Mouse (Mus musculus) G1E (cell line): Measurements from ENCODE around the gene Ly86. TPM values are rescaled to one million over a fixed set of nuclear protein-coding genes. Genes with fewer than 3 reads are reported as not detected.

ENCODE experiments used
- ATAC-seq: 2 replicates; pipeline ENCODE4 v1.8.0; 2016; ENCODE audit warnings: mild to moderate bottlenecking; ENCODE audit not compliant: insufficient number of reproducible peaks, poor library complexity, low FRiP score, severe bottlenecking; ENCODE audit errors: extremely low read depth
- DNase-seq: peaks from one replicate; pipeline ENCODE4 v3.0.0; 2012; ENCODE audit warnings: low spot score
- H3K27me3 ChIP-seq: 2 replicates; pipeline ENCODE4 v1.6.1; 2012; ENCODE audit warnings: mild to moderate bottlenecking, low read length, inconsistent platforms; ENCODE audit not compliant: insufficient read depth
- H3K36me3 ChIP-seq: replicated peaks from 2 replicates; pipeline ENCODE3; 2012; ENCODE audit warnings: mild to moderate bottlenecking, inconsistent platforms
- H3K4me1 ChIP-seq: 2 replicates; pipeline ENCODE4 v1.6.1; 2012; ENCODE audit warnings: low read depth, low read length, inconsistent platforms, mixed read lengths; ENCODE audit not compliant: insufficient read depth
- H3K4me3 ChIP-seq: 2 replicates; pipeline ENCODE4 v1.5.1; 2012; ENCODE audit warnings: low read depth, mild to moderate bottlenecking, inconsistent platforms, low read length, moderate library complexity, mixed read lengths
- H3K9me3 ChIP-seq: replicated peaks from 2 replicates; pipeline ENCODE4 v1.6.1; 2012; ENCODE audit warnings: inconsistent platforms
- CTCF ChIP-seq: IDR thresholded peaks from 2 replicates; pipeline ENCODE4 v1.5.1; 2012; ENCODE audit warnings: low read depth, low read length, inconsistent platforms, mixed read lengths
- GATA1 ChIP-seq: IDR thresholded peaks from 2 replicates; pipeline ENCODE4 v1.6.1; 2012; ENCODE audit warnings: borderline replicate concordance, low read length, inconsistent platforms, mixed read lengths
- GATA2 ChIP-seq: IDR thresholded peaks from 2 replicates; pipeline ENCODE4 v1.6.1; 2012; ENCODE audit warnings: low read depth, low read length, inconsistent platforms, borderline replicate concordance
- POLR2AphosphoS5 ChIP-seq: IDR thresholded peaks from 2 replicates; pipeline ENCODE4 v1.6.1; 2012; ENCODE audit warnings: low read depth, low read length, inconsistent platforms; ENCODE audit not compliant: insufficient replicate concordance
- TAL1 ChIP-seq: conservative IDR thresholded peaks from 2 replicates; pipeline ENCODE4 v1.6.1; 2012; ENCODE audit warnings: low read depth, low read length, inconsistent platforms, mixed read lengths
- polyA plus RNA-seq: library from polyadenylated mRNA; stranded (reverse); fragments of >175 nt; gene quantifications from 2 replicates; pipeline ENCODE4 v1.2.3, GENCODE M21; 2012
- total RNA-seq, 2 experiments: library from RNA; stranded (forward) in 1 of 2; stranded (reverse) in 1 of 2; fragments of 200-1000 nt in 1 of 2; fragments of >200 nt in 1 of 2; fragmentation: Nextera tagmentation in 1 of 2; gene quantifications; 2 replicates each; pipeline ENCODE4 v1.2.3; 2014 to 2017

Gene Ly86
- total and polyA plus RNA-seq, 3 experiments, result 0.22 TPM; not detected in 2

DNA sequence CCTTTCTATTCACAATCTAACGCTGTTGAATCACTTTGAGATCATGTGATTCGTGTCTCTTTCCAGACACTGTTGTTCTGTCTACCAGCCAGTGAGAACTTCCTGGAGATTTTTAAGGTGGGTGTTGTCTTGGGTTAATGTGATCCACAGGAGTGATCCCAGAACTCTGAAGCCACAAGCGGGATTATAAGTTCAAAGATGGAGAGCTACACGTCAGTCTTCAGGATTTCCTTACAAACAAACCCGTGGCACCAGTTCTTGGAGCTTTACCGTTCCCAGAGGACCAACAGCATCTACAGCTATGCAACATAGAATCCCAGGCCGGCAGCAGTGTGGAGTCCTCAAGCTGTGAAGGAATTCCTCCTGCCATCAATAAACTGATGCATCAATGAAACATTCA is 94.5 kb downstream of the Ly86 start:
- Histone ChIP-seq H3K4me3 (no peak overlapping the region), H3K36me3 (no peaks in the 10 kb centered on the region), H3K9me3 (no peaks in the 10 kb centered on the region), H3K4me1 (peaks cover 5% of the 10 kb centered on the region), H3K27me3 (peaks cover 52% of the 10 kb centered on the region)
- TF ChIP-seq GATA1, result no peak
- TF ChIP-seq TAL1, result no peak
- ATAC-seq (no peak), DNase-seq (no peak)

DNA sequence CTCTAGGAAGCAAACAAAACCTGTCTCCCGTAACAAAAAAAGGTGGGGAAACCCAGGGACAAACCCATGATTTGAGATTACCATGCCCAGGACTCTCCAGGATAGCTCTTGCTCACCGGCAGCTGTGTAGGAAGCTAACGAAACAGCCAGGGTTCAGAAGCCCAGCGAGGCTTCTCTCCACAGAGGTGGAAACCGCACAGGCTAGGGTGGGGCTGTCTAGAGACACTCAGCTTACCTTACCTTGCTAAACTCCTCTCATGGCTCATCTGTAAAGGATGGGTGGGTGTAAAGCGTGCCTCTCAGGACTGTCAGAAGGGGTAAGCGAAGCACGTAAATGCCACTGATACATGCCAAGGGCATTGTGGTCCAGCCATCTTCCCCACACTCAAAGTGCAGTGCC is 94.9 kb downstream of the Ly86 start:
- ATAC-seq, result no peak
- no peaks in the 10 kb centered on the region for H3K36me3 ChIP-seq
- H3K4me1 ChIP-seq, result 0 out of 2 replicates have a peak, but pooled peaks cover 4% of the 10 kb centered on the region
- DNase-seq, result no peak
- no peaks in the 10 kb centered on the region for H3K9me3 ChIP-seq
- no peak overlapping the region for H3K4me3 ChIP-seq
- peaks cover 47% of the 10 kb centered on the region for H3K27me3 ChIP-seq
- TF ChIP-seq GATA2 (no peak), GATA1 (no peak), POLR2AphosphoS5 (no peak), TAL1 (no peak), CTCF (no peak)

DNA sequence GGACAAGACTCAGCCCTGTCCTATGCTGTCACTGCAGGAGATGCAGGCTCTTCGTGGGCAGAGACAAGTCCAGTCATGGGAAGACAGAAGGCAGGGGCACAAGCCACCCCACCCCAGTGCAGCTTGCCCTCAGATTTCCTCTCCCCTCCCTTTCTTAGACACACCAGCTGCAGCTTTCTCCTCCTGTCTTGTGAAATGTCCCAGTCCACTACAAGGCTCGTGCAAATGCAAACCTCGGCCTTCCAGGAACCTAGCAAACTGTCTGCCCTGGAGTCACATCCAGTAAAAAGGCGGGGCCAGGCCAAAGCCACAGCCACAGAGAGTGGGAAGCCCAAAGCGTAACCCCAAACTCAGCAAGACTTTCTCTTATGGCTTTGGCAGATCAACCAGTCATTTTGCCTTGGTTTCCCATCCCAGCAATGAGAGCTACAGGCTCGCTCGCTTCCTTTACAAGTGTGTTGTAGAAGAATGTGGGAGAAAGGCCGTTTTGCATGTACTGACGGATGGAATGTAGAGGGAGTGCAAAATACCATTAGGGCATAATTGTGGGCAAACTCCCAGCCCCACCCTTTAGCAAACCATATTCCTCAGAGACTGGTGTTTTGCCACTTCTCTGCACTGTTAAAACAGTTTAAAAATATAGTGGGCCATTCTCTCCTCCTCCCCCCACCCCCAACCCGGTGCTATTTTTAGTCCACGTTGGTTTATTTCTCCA is 95.7 kb downstream of the Ly86 start:
- no peaks in the 10 kb centered on the region for H3K36me3 ChIP-seq
- no peaks in the 10 kb centered on the region for H3K9me3 ChIP-seq
- DNase-seq (no peak), ATAC-seq (no peak)
- H3K4me3 ChIP-seq, result no peak overlapping the region
- peaks cover 42% of the 10 kb centered on the region for H3K27me3 ChIP-seq
- TF ChIP-seq POLR2AphosphoS5 (no peak), TAL1 (no peak)
- H3K4me1 ChIP-seq, result 0 out of 2 replicates have a peak, but pooled peaks cover 4% of the 10 kb centered on the region

DNA sequence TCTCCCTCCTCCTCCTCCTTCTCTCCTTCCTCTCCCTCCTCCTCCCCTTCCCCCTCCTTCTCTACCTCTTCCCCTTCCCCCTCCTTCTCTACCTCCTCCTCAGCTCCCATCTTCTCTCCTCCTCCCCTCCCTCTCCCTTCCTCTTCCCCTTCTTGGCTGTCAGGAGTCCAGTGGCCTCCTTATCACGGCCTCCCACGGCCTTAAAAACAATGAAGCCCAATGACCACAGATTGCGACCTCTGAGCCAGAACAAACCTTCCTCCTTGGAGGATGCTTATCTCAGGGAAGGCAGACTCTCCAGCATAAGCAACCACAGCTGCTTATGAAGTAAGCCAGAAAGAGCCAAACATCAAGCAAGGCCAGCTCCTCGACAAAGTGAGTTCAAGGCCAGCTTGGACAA is 97.0 kb downstream of the Ly86 start:
- no peaks in the 10 kb centered on the region for H3K36me3 ChIP-seq
- no peak for TF ChIP-seq GATA1
- no peak for TF ChIP-seq CTCF
- no peak for TF ChIP-seq GATA2
- TF ChIP-seq TAL1, result no peak
- no peak for TF ChIP-seq POLR2AphosphoS5
- 0 out of 2 replicates have a peak, but pooled peaks cover 4% of the 10 kb centered on the region for H3K4me1 ChIP-seq
- DNase-seq, result no peak
- peaks cover 35% of the 10 kb centered on the region for H3K27me3 ChIP-seq
- ATAC-seq, result peak; percentile 75
- H3K4me3 ChIP-seq, result no peak overlapping the region
- H3K9me3 ChIP-seq, result no peaks in the 10 kb centered on the region

DNA sequence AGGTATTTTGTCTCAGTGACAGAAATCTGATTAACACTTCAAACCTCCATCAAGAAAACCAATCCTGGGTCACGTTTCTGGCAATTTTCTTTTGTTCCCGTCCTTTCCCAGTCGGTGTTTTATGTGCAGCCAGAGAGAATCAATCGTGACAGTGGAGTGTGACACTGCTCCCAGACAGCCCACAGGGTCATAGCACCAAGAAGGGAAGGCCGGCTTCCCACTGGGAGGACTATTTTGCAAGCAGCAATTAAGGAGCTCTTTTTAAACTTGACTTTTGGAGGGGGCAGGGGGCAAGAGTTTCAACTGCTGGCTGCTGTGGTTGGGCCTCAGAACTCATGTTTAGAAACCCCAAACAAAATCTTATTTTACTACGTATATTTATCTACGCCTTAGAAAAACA is 97.5 kb downstream of the Ly86 start:
- H3K9me3 ChIP-seq, result no peaks in the 10 kb centered on the region
- H3K27me3 ChIP-seq, result peaks cover 33% of the 10 kb centered on the region
- no peak overlapping the region for H3K4me3 ChIP-seq
- H3K36me3 ChIP-seq, result no peaks in the 10 kb centered on the region
- ATAC-seq (no peak), DNase-seq (no peak)
- 0 out of 2 replicates have a peak, but pooled peaks cover 4% of the 10 kb centered on the region for H3K4me1 ChIP-seq
- TF ChIP-seq CTCF, result no peak
- TF ChIP-seq POLR2AphosphoS5, result no peak
- no peak for TF ChIP-seq TAL1
- TF ChIP-seq GATA2, result no peak
- TF ChIP-seq GATA1, result no peak

DNA sequence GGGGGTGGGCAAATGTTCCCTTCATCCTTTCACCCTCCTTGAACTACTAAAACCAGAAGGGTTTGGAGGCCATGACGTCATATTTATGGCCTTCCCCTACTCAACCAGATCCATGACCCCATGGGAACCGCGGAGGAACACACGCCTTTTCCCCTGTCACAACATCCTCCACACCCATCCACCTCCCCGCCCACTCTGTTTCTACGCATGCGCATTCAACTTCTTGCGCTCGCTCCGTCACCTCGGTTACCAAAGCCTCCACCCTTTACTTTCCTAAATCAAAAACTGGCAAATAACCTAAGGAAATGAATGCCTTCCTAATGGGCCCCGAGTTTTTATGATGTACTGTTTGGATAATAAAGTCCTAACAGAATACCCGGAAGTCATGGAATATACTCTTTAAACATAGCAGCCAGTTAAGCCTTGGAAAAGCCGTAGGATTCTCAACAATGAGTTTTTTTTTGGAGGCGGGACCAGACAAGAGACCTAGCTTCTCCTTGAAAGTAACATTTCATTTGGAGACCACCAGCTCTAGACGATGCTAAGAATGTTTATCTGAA is 101.8 kb downstream of the Ly86 start:
- TF ChIP-seq TAL1 (no peak), POLR2AphosphoS5 (no peak), GATA2 (no peak), CTCF (no peak), GATA1 (no peak)
- peaks cover 24% of the 10 kb centered on the region for H3K27me3 ChIP-seq
- DNase-seq, result no peak
- no peak for ATAC-seq
- H3K9me3 ChIP-seq, result no peaks in the 10 kb centered on the region
- no peak overlapping the region for H3K4me3 ChIP-seq
- 0 out of 2 replicates have a peak, but pooled peaks cover 4% of the 10 kb centered on the region for H3K4me1 ChIP-seq
- H3K36me3 ChIP-seq, result no peaks in the 10 kb centered on the region
